Mouse (Mus musculus): ENCODE results near the gene Xpo5.

The Xpo5 gene

DNA sequence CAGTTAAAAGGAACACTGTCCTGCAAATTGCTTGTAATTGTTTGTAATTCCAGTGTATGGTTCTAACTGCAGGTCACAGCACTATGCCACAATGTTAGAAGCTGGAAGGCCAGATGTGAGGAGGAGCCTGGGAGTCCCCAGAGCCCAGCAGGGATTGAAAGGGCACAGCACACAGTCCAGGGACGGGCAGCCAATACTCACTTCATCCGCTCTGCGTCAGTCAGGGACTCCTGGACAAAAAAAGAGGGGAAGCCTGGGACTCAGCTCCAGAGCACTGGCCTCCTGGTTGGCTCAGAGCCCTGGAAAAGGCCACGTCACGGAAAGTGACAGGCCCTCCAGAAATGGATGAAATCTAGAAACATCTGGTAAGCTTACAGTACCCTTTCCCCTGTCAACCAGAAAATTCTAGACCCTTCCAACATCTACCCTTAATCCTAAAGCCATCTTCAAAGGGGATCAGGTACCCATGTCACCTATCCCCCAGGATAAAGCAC is 59.7 kb downstream of the Xpo5 start:
- DNase-seq: no peak

DNA sequence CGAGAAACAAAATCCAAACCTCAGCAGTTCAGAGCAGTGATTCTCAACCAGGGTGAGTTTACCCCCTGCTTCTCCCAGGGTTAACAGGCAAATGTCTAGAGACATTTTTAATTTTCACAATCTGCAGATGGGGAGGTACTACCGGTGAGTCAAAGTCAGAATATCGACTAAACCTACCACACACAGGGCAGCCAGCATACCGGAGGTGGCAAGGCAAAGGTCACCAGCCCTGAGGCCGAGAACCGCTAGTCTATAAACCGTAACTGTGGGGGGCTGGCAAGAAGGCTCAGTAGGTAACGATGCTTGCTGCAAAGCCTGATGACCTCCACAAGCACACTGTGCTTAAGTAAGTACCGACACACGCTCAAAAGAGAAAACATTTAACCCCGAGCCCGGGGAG is 62.9 kb downstream of the Xpo5 start:
- no peak for DNase-seq

DNA sequence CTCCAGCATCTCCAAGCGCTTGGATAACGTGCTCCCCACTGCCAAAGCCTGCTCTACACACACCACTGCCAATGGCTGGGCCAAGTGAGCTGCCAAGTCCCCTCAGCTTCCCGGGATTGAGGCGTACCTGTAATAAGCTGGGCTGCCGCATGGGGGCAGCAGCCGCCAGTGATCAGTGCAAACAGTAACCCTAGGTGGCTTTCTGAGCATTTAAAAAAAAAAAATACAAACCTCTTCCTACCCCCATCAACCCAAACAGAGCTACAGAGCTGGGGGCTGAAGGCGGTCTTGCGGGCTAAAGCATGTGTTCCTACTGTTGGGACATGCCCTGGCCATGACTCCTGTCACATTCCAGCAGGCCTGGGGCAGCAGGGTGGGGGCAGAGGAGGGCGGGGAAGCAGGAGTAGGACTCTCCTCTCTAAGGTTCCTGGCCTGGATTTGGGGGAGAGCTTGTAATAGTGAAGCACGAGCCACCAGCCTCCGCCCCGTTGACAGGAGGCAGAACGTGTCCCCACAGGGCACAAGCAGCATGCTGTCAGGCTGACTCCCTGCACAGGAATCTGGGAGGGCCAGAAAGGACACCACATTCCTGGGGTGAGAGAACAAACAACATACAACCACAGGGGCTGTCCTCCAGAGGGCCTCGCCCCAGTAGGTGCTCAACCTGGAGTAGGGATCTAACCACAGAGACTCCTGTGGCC is 63.5 kb downstream of the Xpo5 start:
- peak; percentile 73 for DNase-seq

DNA sequence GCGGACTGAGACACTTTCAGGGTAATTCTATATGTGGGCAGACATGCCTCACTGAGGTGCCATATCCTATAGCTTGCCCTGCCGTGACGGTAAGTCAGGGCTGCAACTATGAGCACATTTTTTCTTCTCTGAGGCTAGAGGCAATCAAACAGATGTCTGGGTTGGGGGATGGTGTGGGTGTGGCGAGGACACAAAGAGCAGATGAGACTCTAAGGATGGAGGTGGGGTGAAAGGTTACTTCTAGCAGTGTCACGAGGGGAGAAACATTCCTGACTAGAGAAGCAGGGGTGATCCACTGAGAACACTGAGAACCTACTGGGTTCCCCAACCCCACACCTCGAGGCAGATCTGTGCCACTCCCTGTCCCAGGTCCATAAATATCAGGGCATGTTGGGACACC is 64.4 kb downstream of the Xpo5 start:
- no peak for DNase-seq

DNA sequence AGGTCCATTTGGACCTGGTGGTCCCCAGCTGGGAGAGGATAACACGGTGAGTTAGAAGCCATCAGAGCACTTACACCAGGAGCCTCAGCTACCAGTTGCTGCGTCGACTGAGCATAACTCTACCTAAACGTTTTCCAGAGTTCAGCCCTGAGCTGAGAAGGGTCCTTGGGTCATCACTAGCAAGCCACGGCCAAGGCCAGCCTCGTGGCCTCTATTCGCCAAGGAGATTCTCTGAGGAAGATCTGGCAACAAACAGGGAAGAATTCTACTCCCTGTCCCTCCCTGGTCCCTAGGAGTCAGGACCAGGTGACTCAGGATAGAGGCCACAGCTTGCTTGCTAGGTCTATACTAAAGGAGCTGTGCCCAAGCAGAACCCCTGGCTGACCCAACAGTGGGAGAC is 64.9 kb downstream of the Xpo5 start:
- DNase-seq: no peak

DNA sequence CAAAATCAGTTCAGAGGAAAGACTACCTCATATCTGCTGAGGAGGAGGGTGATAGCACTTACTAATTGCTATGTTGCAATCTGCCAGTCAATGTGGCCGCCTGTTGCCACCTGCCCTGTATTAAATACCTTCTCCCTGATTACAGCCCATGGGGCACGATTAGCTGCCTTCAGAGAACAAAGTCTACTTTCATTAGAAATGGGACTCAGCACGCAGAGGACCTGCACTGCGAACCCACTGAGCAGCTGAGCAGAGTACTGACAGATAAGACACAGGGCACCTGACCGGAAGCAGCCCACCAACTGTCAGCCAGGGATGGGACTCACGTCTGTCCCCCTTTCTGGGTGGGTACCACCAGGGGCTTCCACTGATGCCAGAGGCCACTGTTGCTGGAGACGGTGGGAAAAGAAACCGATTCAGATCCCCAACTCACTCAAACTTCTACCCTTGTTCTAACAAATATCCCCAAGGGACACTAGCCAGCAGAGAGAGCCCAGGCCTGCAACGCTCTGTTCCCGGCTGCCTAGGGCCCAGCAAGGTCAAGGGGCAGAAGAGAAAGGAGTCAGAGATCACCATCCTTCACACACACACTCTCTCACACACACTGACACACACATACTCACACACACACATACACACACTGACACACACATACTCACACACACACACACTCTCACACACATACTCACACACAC is 65.6 kb downstream of the Xpo5 start:
- DNase-seq: no peak

DNA sequence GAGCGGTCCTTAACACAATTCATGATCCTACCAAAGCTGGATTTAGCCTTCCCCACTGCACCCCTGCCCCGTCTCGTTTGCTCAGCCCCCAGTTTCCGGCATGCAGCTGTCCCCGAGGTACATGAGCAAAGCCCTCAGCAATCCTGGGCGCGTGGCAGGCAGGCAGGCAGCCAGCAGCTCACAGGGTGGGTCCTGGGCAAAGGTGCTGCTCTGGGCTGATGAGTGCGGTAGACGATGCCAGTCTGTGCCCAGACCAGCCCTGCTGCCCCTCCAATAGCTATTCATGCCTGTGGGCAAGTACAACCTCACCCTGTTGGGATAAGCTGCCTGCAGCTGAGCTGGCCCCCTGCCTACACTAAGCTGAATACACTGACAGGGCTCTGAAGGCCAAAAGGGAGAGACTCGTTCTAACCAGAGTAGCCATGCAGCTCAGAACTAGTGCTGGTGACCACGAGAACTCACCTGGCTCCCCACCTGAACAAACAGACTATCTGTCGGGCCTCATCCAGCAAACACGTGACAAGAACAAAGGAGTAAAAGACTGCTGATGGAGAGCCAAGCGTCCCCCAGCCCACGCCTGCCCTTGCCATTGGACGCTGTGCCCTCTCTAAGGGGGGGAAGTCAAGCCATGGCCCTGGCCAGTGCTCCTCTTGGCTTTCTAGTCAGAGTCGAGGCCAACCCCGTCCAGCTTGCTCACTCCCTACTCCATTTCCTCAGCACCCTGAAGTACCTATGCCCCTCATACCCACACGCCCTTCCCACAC is 67.4 kb downstream of the Xpo5 start:
- DNase-seq: no peak

DNA sequence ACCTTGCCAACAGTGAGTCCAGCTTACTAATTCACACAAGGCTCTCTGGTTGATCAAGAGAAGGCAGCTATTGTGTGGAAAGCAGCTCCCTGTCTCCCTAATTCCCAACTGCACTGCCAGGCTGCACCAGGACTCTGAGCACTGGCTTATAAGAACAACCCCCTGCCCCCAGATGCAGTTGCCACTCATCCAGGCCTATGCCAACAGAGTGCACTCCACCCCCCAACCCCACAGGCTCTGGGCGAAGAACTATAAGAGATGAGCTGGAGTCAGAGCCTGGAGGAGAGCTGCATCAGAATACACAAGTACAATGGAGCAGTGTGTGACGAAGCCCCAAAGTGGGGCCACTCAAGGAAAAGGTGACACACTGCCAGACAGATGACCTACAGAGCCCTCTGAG is 69.5 kb downstream of the Xpo5 start:
- DNase-seq: no peak

DNA sequence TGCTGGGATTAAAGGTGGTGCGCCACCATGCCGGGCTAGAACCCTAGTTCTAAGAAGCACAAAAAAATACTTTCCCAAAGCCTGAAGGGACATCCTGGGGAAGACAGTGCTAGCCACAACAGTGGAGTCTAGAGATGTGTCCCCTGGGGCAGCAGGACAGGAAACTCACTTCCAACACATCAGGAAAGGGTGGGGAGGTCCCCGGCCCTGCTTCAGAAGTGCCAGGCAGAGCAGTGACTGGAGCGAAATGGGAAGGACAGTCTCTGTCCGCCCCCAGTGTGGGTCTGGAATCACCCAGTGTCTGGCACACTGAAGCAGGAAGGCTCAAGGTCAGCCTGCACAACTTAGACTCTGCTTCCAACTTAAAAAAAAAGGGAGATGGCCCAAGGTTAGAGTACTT is 70.1 kb downstream of the Xpo5 start:
- no peak for DNase-seq

DNA sequence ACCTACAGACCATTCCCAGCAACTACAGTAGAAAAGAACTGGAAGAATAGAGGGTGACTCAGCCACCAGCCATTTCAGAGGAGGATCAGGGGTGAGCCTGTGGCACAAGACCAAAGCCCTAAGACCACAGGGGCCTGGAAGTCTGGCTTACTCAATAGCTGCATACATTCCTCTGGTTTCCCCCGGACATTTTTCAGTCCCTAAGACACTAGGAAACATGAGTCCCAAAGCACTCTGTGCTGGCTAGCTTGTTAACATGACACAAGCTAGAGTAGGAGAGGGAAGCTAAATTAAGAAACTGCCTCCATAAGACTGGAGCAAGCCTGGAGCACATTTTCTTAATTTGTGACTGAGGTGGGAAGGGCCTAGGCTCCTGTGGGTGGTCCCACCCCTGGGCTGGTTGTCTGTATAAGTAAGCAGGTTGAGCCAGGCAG is 71.2 kb downstream of the Xpo5 start:
- DNase-seq: no peak

DNA sequence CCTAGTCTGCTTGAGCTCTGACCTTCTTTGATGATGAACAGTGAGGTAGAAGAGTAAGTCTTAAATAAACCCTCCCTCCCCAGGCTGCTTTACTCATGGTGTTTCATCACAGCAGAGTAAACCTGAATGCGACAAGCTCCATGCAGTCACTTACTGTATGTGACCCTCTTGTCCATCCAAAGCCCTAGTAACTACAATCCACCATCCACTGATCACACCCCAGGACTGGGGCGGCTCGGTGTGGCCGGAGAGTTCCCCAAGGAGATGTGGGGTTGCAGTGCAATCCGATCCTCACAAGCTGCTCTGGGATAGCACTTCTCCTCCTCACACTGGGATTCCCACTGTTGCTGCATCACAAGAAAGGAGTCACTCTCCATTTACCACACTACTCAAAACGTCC is 71.9 kb downstream of the Xpo5 start:
- no peak for DNase-seq

DNA sequence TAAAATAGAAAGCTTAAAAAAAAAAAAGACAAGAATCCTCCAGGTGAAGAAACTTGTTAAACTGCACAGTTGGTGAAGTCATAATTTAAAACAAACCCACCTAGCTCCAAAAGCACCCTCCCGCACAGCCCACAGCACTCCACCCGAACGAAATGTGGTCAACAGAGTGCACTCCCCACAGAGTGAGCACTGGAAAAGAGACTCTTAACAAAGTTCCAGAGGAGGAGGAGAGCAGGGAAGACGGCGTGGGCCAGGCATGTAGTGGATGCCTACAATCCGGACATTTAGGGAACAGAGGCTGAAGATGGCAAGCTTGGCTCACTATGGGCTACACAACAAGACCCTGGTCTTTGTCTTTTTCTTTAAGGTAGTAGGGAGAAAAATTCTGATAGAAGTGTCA is 72.5 kb downstream of the Xpo5 start:
- no peak for DNase-seq

DNA sequence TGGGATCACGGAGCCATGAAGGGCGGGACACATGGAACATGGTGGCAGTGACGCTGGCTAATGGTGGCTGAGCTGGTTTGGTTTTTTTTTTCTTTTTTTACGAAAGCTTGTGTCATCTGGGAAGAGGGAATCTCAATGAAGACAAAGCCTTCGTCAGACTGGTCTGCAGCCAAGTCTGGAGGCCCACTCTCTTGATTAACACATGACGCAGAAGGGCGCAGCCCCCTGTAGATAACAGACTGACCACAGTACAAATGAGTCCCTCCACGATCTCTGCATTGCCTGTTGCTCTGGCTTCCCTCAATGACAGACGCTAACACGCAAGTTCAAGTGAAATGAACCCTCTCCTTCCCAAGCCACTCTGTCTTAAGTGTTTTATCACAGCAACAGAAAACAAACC is 72.9 kb downstream of the Xpo5 start:
- DNase-seq: no peak

DNA sequence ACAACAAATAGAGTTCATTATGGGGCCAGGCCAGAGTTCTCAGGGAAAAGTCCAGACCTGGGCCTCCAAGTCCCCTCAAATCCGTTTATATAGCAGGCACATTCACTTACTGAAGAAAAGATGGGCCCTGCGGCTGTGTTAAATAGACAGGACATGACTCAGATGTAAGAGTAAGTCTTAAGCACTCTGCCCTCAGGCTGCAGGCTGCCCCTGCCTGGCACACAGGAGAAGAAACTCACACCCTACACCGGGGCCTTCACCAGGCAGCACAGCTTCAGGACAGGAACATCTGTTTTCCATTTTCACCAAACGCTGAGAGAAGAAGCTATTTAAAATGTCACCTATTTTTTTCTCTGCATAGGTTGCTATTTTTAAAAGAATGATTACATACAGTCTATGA is 75.0 kb downstream of the Xpo5 start:
- peak; percentile 46 for DNase-seq

DNA sequence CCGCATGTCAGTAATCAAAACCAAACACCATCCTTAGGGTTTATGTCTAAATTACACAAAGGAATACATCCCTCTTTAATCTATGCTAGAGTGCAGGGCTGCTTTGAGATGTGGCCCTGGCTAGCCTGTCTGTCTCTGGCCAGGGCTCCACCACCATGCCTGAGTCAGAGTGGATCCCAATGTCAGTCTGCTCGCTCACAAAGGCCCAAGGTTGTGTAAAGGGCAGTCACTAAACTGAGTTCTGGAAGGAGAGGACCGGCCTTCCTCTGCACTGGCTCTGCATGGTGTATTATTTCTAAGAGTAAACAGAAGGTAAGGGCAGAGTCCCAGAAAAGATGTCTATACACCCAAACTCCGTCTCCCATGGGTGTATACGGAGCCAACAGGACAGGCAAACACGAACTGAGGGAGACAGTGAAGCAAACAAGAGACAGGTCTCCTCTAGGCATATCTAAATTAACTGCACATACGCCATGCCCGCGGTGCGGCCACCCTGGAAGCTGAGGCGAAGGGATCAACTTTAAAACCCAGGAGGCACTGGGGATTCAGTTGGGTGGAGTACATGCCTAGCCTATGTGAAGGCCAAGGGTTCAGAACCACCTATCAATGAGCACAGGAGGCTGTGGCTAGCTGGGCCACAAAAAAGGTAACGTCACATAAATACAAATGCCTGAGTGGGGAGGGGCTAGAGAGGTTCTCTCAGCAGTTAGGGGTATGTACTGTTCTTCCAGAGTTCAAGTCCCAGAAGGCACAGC is 75.6 kb downstream of the Xpo5 start:
- no peak for DNase-seq

DNA sequence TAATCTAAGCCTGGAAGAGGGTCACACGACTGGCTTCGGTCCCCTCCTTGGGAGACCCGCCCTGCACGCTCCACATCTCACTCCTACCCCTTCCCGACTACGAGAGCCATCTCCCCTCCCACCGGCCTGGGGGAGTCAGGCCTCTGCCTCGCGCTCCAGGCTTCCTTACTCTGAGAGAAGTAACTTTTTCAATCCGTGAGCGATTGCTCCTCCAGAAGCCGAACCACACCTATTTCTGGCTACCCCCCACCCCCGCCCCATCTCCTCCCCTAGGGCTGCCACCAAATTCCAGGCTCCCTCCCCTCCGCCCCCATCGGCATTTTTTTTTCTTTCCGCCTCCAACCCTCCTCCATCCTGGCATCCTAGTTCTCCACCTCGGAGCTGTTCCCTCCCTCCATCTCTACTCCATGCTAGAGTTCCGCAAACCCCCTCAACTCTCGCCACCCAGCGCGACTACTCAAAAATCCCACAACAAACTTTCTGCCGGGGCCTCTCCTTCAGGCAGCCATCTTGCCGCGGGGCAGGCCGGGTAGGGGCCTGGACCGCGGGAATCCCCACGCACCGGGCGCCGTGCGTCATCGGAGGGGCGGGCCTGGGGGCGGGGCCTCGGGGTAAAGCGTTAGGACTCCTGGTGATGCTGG is 80.0 kb downstream of the Xpo5 start, which contains the start of gene Tjap1:
TSS of gene Tjap1 (minus strand) at position 544 of the 641 bp plus-strand sequence.
- peak; percentile 94 for DNase-seq

DNA sequence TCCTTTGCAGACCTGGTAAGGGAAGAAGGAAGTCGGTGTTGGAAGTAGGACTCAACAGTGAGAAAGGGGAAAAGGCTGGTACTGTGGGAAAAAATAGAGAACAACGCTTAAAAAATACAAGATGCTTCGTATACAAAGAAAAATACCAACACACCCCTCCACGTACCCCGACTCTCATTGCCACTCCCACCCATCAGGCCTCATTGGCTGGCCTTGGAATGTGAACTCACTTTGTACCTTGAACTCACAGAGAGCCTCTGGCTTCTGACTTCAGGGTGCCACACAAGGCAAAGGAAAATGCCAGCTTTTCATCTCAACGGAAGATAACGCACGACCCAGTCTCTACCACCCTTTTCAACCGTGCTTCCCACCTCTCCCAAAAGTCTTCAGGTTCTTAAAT is 80.6 kb downstream of the Xpo5 start:
- DNase-seq: no peak

DNA sequence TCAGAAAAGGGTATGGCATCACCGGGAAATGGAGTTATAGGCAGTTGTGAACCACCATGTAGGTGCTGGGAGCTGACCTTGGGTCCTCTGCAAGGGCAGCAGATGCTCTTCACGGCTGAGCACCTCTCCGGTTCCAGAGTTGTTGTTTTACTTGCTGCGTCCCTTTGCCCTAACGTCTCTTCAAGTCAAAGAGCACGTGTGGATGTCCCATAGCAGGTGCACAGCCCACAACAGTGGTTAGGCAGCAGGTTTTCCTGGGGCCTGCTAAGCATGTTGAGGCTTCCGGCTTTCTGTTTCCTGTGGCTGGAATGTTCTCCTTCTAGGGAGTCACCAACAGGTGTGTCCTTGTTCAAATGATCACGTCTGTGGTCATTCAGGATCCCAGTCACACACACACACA is 81.3 kb downstream of the Xpo5 start:
- no peak for DNase-seq

DNA sequence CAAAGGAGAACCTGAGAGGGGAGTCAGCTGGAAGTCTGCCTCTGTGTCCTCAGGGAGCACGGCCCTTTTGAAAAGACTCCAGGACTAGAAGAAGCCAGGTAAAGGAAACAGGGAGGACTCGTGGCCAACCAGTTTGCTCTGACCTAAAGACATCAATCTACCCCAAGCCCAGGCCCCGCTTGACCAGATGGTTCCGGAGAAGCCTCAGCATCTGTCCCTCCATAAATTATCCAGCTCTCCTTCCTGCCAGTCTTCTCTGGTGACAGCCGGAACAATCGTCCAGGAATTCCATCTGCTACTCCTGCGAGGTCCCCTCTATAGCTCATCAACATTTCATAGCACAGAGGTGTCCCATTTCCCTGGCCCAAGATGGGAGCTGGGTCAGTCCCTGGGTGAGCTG is 82.1 kb downstream of the Xpo5 start:
- DNase-seq: peak; percentile 37

DNA sequence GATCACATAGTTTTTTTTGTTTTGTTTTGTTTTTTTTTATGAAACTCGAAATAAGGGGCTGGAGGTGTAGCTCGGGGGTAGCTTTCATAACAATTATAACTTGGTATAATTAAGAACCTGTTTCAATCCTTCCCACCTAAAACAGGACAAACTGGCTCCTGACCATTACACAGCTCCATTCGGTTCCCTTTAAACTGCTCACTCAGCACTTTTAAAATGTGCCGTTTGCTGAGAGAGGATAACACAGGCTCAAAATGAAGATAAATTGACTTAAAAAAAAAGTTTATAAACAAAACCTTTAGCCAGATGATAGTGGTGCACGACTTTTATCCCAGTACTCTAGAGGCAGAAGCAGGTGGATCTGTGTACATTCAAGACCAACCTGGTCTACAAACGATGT is 82.8 kb downstream of the Xpo5 start:
- no peak for DNase-seq

DNA sequence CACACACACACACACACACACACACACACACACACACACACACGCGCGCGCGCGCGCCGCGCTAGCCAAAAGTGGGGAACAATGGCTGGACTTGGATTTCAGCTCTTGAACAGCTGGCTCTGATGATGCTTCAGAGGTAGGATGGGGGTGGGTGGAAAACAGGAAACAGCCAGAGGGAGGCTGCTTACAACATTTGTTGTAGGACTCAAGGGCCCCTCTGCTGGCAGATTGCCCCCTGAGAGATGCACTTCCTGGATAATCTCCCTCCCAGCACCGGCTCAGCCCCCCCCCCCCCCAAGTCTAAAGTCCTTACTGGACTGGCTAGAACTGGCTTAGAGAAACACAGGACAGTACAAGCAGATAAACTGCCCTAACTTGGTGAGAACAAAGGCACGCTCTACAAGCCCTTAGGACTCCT is 85.1 kb downstream of the Xpo5 start:
- peak; percentile 67 for DNase-seq
